Mouse (Mus musculus) spleen, adult 2 months (tissue): Measurements from ENCODE around the gene Tenm4.

Experiments
- CTCF ChIP-seq: fragments of 200-500 bp; IDR thresholded peaks from 2 replicates; pipeline ENCODE4 v1.5.1; 2011; ENCODE audit warnings: mild to moderate bottlenecking, inconsistent platforms; ENCODE audit not compliant: insufficient read depth, insufficient read length, insufficient replicate concordance; ENCODE audit errors: extremely low read depth
- POLR2A ChIP-seq: fragments of 200-500 bp; IDR thresholded peaks from 2 replicates; pipeline ENCODE4 v1.6.1; 2011; ENCODE audit warnings: low read depth, low read length, inconsistent platforms

GRCm38 (mm10) chr7:96170924-96171595 is at the start of gene Tenm4:
- TF ChIP-seq POLR2A (no peak), CTCF (no peak)
